Mouse (Mus musculus): Measurements from ENCODE around the gene 9030624G23Rik.
"Not testable (repeated sequence)": the region's sequence is repeated elsewhere in the genome, so short reads cannot be mapped to it uniquely, and the experiment has no call there.

Gene 9030624G23Rik

DNA sequence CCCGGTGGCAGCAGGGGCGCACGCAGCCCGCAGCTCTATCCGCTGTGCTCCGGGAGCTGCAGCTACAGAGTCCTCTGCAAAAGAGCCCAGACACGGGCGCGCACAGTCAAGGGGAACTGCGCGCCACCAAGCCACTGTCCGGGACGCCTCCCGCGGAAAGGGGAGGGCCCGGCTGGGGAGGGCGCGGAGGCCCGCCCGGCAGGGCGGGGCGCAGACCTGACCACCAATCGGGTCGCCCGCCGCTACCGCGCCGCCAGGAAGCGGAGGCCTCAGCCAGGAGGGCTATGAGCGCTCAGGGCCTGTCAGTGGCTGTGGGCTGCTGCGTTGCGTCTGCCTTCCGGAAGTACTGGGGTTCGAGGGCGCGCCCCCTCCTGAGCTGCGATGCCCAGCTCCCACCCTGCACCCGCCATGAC, at the start of gene 9030624G23Rik:
TSS of gene 9030624G23Rik (minus strand) at position 139 of the 413 bp plus-strand sequence.
- DNase-seq, result peak; percentile 10 to 52

DNA sequence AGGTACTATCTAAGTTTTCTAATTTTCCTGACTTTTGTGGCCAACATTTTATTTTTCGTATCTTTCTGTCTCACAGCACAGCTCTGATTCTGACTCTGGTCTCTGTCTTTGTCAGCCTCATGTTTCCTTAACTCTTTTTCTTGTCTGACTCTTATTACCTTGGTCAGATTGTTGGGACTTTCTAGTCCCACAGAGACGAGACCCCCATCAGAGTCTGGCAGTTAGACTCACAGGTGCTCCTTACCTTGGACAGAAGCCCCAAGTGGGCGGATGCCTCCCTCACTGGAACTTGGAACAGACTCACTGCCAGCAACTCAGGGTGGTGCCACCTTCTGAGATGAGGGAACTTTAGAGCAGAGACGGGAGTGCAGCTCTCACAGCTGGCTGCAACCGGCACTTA, 13.9 kb downstream of the 9030624G23Rik start:
- not testable (repeated sequence) for DNase-seq
